In the genomic region with DNA sequence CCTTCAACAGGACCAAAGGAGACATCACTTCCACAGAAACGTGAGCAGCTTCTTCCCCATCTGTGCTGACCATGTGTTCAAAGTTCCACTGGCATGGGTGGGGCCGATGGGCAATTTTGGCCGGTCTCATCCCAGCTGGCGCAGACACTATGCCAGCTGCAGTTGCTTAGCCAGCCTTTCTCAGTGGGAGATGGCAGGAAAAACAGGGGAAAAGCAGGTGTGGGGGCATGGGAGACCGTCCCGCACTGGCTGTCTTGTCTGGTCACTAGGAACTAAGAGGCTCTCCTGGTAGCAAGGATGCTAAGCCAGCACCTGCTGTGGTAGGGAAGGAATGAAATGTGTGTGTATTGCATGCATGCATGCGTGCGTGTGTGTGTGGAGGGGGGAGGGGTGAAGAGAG, we compare ENCODE assay signal across 29 mouse cellular contexts. TPM values are rescaled to one million over a fixed set of nuclear protein-coding genes. Genes with fewer than 3 reads are reported as not detected.
DNase-seq lines count a peak whose midpoint lies in the region; ATAC-seq lines count a peak whose summit lies in the region.
"Had no signal": no experiment of that assay in that cellular context is flagged by ENCODE, and none has a peak within 500 bp of the region (broad histone marks: within the 10 kb centered on the region; RNA-seq: fewer than 3 reads in every experiment).

No protein-coding gene starts in this region.

- no peak overlapping the region for H3K4me3 ChIP-seq in neural tube, embryonic 12.5 days
- H3K4me3 ChIP-seq in liver, embryonic 15.5 days (replicated peaks), result no peak overlapping the region
- H3K4me3 ChIP-seq: embryonic facial prominence, embryonic 15.5 days; heart, adult 2 months; heart, embryonic 13.5 days; midbrain, embryonic 12.5 days had no signal

- no peaks in the 10 kb centered on the region for H3K36me3 ChIP-seq in neural tube, embryonic 12.5 days
- H3K36me3 ChIP-seq in liver, embryonic 15.5 days (replicated peaks), result no peaks in the 10 kb centered on the region
- H3K36me3 ChIP-seq: embryonic facial prominence, embryonic 15.5 days; heart, embryonic 13.5 days; midbrain, embryonic 12.5 days had no signal

- no peak for DNase-seq in frontal cortex, postnatal 10 days (ENCODE audit: low spot score in 2 of 2)
- DNase-seq in left cerebral cortex, postnatal 14 days (ENCODE audit: low spot score in 2 of 2), result peak; percentile 37 to 42
- DNase-seq in left cerebral cortex, adult 8-10 months (ENCODE audit: low spot score in 2 of 2), result no peak
- no peak for DNase-seq in neural tube, embryonic 10.5 days (ENCODE audit: extremely low spot score, low spot score)
- no peak for DNase-seq in retina, postnatal 1 day
- DNase-seq: adrenal gland, adult 2 months; cerebellum, adult 2 months; gastrocnemius, postnatal 36 days; heart, adult 2 months; heart, postnatal 14 days; kidney, adult 18-20 months; kidney, postnatal 4 days; lung, adult 2 months; lung, postnatal 14 days; right cerebral cortex, postnatal 14 days had no signal

- no peak overlapping the region for H3K4me2 ChIP-seq in neural tube, embryonic 12.5 days (replicated peaks)
- H3K4me2 ChIP-seq in liver, embryonic 15.5 days, result peak overlapping the region; percentile 27
- H3K4me2 ChIP-seq: embryonic facial prominence, embryonic 15.5 days; heart, embryonic 13.5 days; midbrain, embryonic 12.5 days had no signal

- 0 out of 2 replicates have a peak overlapping the region, but pooled peaks have one; percentile 14 for H3K9ac ChIP-seq in neural tube, embryonic 12.5 days
- H3K9ac ChIP-seq in liver, embryonic 15.5 days, result peak overlapping the region; percentile 6; the same call in 1 of the 2 replicates
- H3K9ac ChIP-seq: embryonic facial prominence, embryonic 15.5 days; heart, embryonic 13.5 days; midbrain, embryonic 12.5 days had no signal

- intact Hi-C loops in left cerebral cortex, postnatal 14 days (cut with DNase I), result no loop called here

- WGBS in neural tube, embryonic 12.5 days, result 80% methylated on average over 8 of the region's 8 CpGs
- 62% methylated on average over 8 of the region's 8 CpGs for WGBS in liver, embryonic 15.5 days (ENCODE audit: insufficient replicate concordance)

- H3K27me3 ChIP-seq in neural tube, embryonic 12.5 days (replicated peaks), result peaks cover 3% of the 10 kb centered on the region; the same call in 1 of the 2 replicates
- peaks cover 14% of the 10 kb centered on the region for H3K27me3 ChIP-seq in liver, embryonic 15.5 days

- H3K4me1 ChIP-seq in neural tube, embryonic 12.5 days, result peaks cover 9% of the 10 kb centered on the region; the same call in 1 of the 2 replicates
- peaks cover 80% of the 10 kb centered on the region for H3K4me1 ChIP-seq in liver, embryonic 15.5 days (replicated peaks)
- H3K4me1 ChIP-seq: heart, embryonic 13.5 days had no signal

- 0 out of 2 replicates have a peak, but pooled peaks have one; percentile 16 for ATAC-seq in frontal cortex, adult (ENCODE audit: low TSS enrichment)
- no peak for ATAC-seq in neural tube, embryonic 12.5 days (ENCODE audit: low FRiP score, low read depth)
- no peak for ATAC-seq in liver, embryonic 15.5 days (ENCODE audit: insufficient read depth)
- ATAC-seq: forebrain, embryonic 16.5 days had no signal

- no peaks in the 10 kb centered on the region for H3K9me3 ChIP-seq in neural tube, embryonic 12.5 days
- H3K9me3 ChIP-seq in liver, embryonic 15.5 days (replicated peaks), result no peaks in the 10 kb centered on the region
- H3K9me3 ChIP-seq: embryonic facial prominence, embryonic 15.5 days; heart, embryonic 13.5 days; midbrain, embryonic 12.5 days had no signal

- no peak overlapping the region for H3K27ac ChIP-seq in neural tube, embryonic 12.5 days
- H3K27ac ChIP-seq in liver, embryonic 15.5 days (replicated peaks), result no peak overlapping the region
- H3K27ac ChIP-seq: embryonic facial prominence, embryonic 15.5 days; heart, adult 2 months; heart, embryonic 13.5 days; midbrain, embryonic 12.5 days had no signal

RNA-seq across cellular contexts. Expression of a gene that starts 4.2 kb away (rescaled TPM):
- 10 to 100 TPM; 15.3 to 21.0 TPM for total RNA-seq in left cerebral cortex, postnatal 14 days (2021)
- 10 to 100 TPM; 13.0 to 20.5 (median 16.5) TPM for total RNA-seq in left cerebral cortex, adult 8-10 months (2022)
- 0.91 TPM in 1 of 2 replicates, not detected in the other for polyA plus RNA-seq in neural tube, embryonic 12.5 days (2016; fragmentation: Nextera tagmentation; extraction: Ambion mirVana)
- polyA plus RNA-seq in liver, embryonic 15.5 days (2015; fragmentation: Nextera tagmentation; extraction: Ambion mirVana), result 15.3 and 18.4 TPM in 2 replicates
- total RNA-seq: adrenal gland, adult 2 months; common myeloid progenitor, adult 5-6 weeks; gastrocnemius, adult 18-20 months; gastrocnemius, postnatal 36 days; heart, adult 2 months; heart, postnatal 14 days; MEL had no signal
- polyA plus RNA-seq: heart, adult 2 months; lung, adult 2 months; midbrain, embryonic 12.5 days; urinary bladder, adult 2 months had no signal

RNA-seq across cellular contexts. Expression of a gene that starts 10.9 kb away (rescaled TPM):
- total RNA-seq in left cerebral cortex, postnatal 14 days (2021), result 1 to 10 TPM; 8.5 to 8.8 TPM
- total RNA-seq in left cerebral cortex, adult 8-10 months (2022), result 10 to 100 TPM in 2 of 4 experiments, 1 to 10 TPM in 2; 9.9 to 11.4 (median 10.1) TPM
- 4.9 and 5.5 TPM in 2 replicates for polyA plus RNA-seq in neural tube, embryonic 12.5 days (2016; fragmentation: Nextera tagmentation; extraction: Ambion mirVana)
- polyA plus RNA-seq in liver, embryonic 15.5 days (2015; fragmentation: Nextera tagmentation; extraction: Ambion mirVana), result 0.82 and 0.97 TPM in 2 replicates

RNA-seq across cellular contexts. Expression of a gene that starts 23.1 kb away (rescaled TPM):
- 1 to 10 TPM; 1.3 to 1.5 TPM for total RNA-seq in left cerebral cortex, postnatal 14 days (2021)
- total RNA-seq in left cerebral cortex, adult 8-10 months (2022), result 1 to 10 TPM; 2.0 to 3.1 (median 2.6) TPM
- 0.28 and 0.41 TPM in 2 replicates for polyA plus RNA-seq in neural tube, embryonic 12.5 days (2016; fragmentation: Nextera tagmentation; extraction: Ambion mirVana)
- polyA plus RNA-seq in liver, embryonic 15.5 days (2015; fragmentation: Nextera tagmentation; extraction: Ambion mirVana), result 12.0 and 13.7 TPM in 2 replicates
- total RNA-seq: common myeloid progenitor, adult 5-6 weeks; megakaryocyte progenitor cell, adult 5-6 weeks had no signal

RNA-seq across cellular contexts. Expression of a gene that starts 23.5 kb away (rescaled TPM):
- under 1 TPM; 0.21 to 0.51 TPM for total RNA-seq in left cerebral cortex, postnatal 14 days (2021)
- total RNA-seq in left cerebral cortex, adult 8-10 months (2022), result 1 to 10 TPM in 2 of 4 experiments, under 1 TPM in 2; 0.59 to 1.2 (median 0.94) TPM
- polyA plus RNA-seq in neural tube, embryonic 12.5 days (2016; fragmentation: Nextera tagmentation; extraction: Ambion mirVana), result 0.29 and 0.58 TPM in 2 replicates
- polyA plus RNA-seq in liver, embryonic 15.5 days (2015; fragmentation: Nextera tagmentation; extraction: Ambion mirVana), result 0.08 and 0.12 TPM in 2 replicates
- total RNA-seq: common myeloid progenitor, adult 5-6 weeks; gastrocnemius, adult 18-20 months had no signal

RNA-seq across cellular contexts. Expression of a gene that starts 31.1 kb away (rescaled TPM):
- under 1 TPM; 0.18 to 0.21 TPM for total RNA-seq in left cerebral cortex, postnatal 14 days (2021)
- under 1 TPM; 0.13 to 0.30 (median 0.16) TPM for total RNA-seq in left cerebral cortex, adult 8-10 months (2022)
- polyA plus RNA-seq in neural tube, embryonic 12.5 days (2016; fragmentation: Nextera tagmentation; extraction: Ambion mirVana), result 0.05 and 0.09 TPM in 2 replicates
- polyA plus RNA-seq in liver, embryonic 15.5 days (2015; fragmentation: Nextera tagmentation; extraction: Ambion mirVana), result 0.17 and 0.22 TPM in 2 replicates
- total RNA-seq: common myeloid progenitor, adult 5-6 weeks; gastrocnemius, adult 18-20 months; megakaryocyte progenitor cell, adult 5-6 weeks; MEL had no signal
- polyA plus RNA-seq: forebrain, embryonic 16.5 days; heart, embryonic 13.5 days; neural tube, embryonic 14.5 days; thymus, postnatal 0 days had no signal

Comparison
In these comparisons a context has a peak if more than half of its experiments do, and no peak if none do; other contexts are left out.
1. DNase-seq: peak in left cerebral cortex, postnatal 14 days (2 of 2); none in frontal cortex, postnatal 10 days (0 of 2), left cerebral cortex, adult 8-10 months (0 of 2), neural tube, embryonic 10.5 days (single experiment) and retina, postnatal 1 day (single experiment).